ENCODE assay signal across 1 mouse cellular context in genomic region chr4:44973450-44973849, GRCm38 (mm10).
A peak's percentile ranks its signal among the peaks of the same experiment; 100 is the strongest.
TF ChIP-seq lines count a peak whose summit lies in the region.

No protein-coding gene starts in this region.

TF ChIP-seq in CH12.LX, 34 proteins besides CTCF, POLR2A, EP300 and RAD21 (continued from another document):
- TF ChIP-seq KAT2A (IDR thresholded peaks at IDR 0.05; ENCODE audit: insufficient replicate concordance, low read length) (no peak), CHD2 (IDR thresholded peaks at IDR 0.05; ENCODE audit: low read length) (0 out of 2 replicates have a peak, but pooled peaks have one; percentile 22), IRF4 (IDR thresholded peaks at IDR 0.05; ENCODE audit: low read depth, low read length) (peak; percentile 69; the same call in 1 of the 2 replicates), UBTF (IDR thresholded peaks at IDR 0.05; ENCODE audit: low read depth, low read length) (no peak), MAX (IDR thresholded peaks at IDR 0.05; ENCODE audit: low read length) (no peak), ELF1 (IDR thresholded peaks at IDR 0.05; ENCODE audit: low read depth, low read length) (no peak), USF1 (IDR thresholded peaks at IDR 0.05; ENCODE audit: low read depth, low read length) (no peak), USF2 (conservative IDR thresholded peaks at IDR 0.05; ENCODE audit: low read depth, low read length) (peak; percentile 19; the same call in 1 of the 2 replicates), ZC3H11A (IDR thresholded peaks at IDR 0.05; ENCODE audit: low read depth, low read length) (0 out of 2 replicates have a peak, but pooled peaks have one; percentile 10), ZNF384 (IDR thresholded peaks at IDR 0.05; ENCODE audit: low read depth, low read length) (no peak), GABPA (IDR thresholded peaks at IDR 0.05; ENCODE audit: insufficient replicate concordance, low read depth, low read length) (no peak), JUND (conservative IDR thresholded peaks at IDR 0.05; ENCODE audit: low read depth, low read length) (no peak), ETS1 (conservative IDR thresholded peaks at IDR 0.05; ENCODE audit: low read depth, low read length) (no peak), TBP (conservative IDR thresholded peaks at IDR 0.05; ENCODE audit: low read depth, low read length) (0 out of 2 replicates have a peak, but pooled peaks have one; percentile 17), SMC3 (IDR thresholded peaks at IDR 0.05; ENCODE audit: low read depth, low read length) (peak; percentile 84), PAX5 (IDR thresholded peaks at IDR 0.05; ENCODE audit: low read length) (no peak), NELFE (IDR thresholded peaks at IDR 0.05; ENCODE audit: low read depth, low read length) (peak; percentile 56; the same call in 1 of the 2 replicates), ZMIZ1 (IDR thresholded peaks at IDR 0.05; ENCODE audit: low read depth, low read length) (no peak), ZKSCAN1 (IDR thresholded peaks at IDR 0.05; ENCODE audit: borderline replicate concordance, low read depth, low read length) (no peak), MEF2A (IDR thresholded peaks at IDR 0.05; ENCODE audit: borderline replicate concordance, low read depth, low read length) (peak; percentile 56; the same call in 1 of the 2 replicates)
